Mouse (Mus musculus) bone marrow macrophage, adult 2 months (primary cell): ENCODE data around the gene Adamtsl1. TPM values are rescaled to one million over a fixed set of nuclear protein-coding genes. Genes with fewer than 3 reads are reported as not detected.

Experiments used
- H3K27ac ChIP-seq: 2 replicates; pipeline ENCODE4 v1.5.1; 2012; ENCODE audit warnings: low read depth, low read length; ENCODE audit not compliant: insufficient read depth
- H3K4me1 ChIP-seq: 2 replicates; pipeline ENCODE4 v1.6.1; 2012; ENCODE audit warnings: low read length; ENCODE audit not compliant: control insufficient read depth, insufficient read depth
- H3K4me3 ChIP-seq: 2 replicates; pipeline ENCODE4 v1.5.1; 2012; ENCODE audit warnings: mild to moderate bottlenecking, low read length, moderate library complexity; ENCODE audit not compliant: insufficient read depth
- CTCF ChIP-seq: IDR thresholded peaks from 2 replicates; pipeline ENCODE4 v1.5.1; 2012; ENCODE audit warnings: low read depth, mild to moderate bottlenecking, low read length, moderate library complexity
- POLR2A ChIP-seq: IDR thresholded peaks from 2 replicates; pipeline ENCODE4 v1.6.1; 2012; ENCODE audit warnings: mild to moderate bottlenecking, low read depth, low read length, borderline replicate concordance
- polyA plus RNA-seq: library from polyadenylated mRNA; stranded (reverse); fragments of >200 nt; gene quantifications from 2 replicates; pipeline ENCODE4 v1.2.4, GENCODE M21; 2012; ENCODE audit not compliant: missing spikeins, insufficient read depth, insufficient read length

Adamtsl1 gene
- polyA plus RNA-seq, 1 experiment, result not detected

DNA sequence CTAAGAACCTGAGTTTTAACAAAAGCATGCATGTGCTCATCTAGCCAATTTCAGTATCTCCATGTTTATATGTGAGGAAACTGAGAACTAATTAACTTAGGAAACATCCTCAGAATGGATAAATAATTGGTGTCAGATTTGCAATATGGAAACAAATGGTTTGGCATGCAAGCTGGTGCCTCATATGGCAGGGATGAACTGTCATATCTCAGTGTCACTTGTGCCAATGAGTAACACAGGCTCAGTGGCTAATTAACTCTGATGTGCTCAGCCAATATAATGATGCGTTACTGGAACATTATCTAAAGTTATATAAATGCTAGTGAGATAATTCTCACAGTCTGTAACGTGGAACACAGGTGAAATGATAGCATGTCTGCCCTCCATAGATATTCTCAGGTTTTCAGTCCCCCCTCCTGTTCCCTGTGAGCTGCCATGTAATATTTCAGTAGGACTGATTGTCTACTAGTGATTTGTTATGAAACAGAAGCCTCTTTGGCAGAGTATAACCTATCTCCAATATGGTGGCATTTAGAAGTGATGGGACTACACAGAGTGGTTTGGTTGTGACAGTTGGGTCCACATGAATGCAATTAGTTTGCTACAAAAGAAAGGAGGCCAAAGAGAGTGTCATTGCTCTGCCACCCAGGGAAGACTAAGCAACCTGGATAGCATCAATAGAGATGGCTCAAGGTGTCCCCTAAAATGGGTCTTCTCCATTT, 376.1 kb downstream of the Adamtsl1 start:
- Histone ChIP-seq H3K27ac (no peak overlapping the region), H3K4me3 (no peak overlapping the region), H3K4me1 (no peaks in the 10 kb centered on the region)
- no peak for TF ChIP-seq POLR2A
- no peak for TF ChIP-seq CTCF

DNA sequence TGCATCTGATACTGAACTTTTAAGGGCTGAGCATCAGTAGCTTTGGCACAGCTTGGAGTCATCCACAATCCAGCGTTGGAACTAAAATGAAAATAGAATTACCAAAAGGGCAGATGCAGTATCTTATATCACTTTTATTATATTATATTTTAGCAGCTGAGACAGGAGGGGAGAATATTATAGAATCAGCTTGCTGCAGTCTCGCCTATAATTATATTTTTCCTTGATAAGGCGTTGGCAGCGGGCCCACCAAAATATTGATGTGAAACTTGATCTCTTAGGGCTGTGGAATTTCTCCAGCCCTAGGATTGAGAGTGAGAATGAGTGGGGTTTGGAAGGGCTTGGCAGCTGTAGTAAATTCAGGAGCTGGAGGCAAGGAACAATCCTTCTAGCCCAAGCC, 387.3 kb downstream of the Adamtsl1 start:
- TF ChIP-seq POLR2A, result no peak
- no peak for TF ChIP-seq CTCF
- Histone ChIP-seq H3K27ac (no peak overlapping the region), H3K4me3 (no peak overlapping the region), H3K4me1 (no peaks in the 10 kb centered on the region)

DNA sequence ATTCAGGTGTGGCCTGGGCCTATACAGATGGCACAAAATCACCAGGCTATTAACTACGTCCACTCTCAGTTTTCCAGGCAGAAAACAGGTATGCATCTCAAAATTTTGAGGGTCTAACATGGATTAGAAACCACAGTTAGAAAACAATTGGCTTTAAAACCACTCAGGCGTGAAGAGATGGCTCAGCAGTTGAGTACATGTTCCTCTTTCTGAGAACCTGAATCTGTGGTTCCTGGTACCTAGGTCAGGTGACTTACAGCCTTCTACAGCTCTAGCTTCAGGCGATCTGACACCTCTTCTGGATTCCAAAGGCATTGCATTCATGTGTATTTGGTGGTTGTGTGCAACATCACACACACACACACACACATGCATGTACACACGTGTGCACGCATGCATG, 390.2 kb downstream of the Adamtsl1 start:
- TF ChIP-seq POLR2A, result no peak
- TF ChIP-seq CTCF, result no peak
- H3K4me3 ChIP-seq, result no peak overlapping the region
- no peak overlapping the region for H3K27ac ChIP-seq
- H3K4me1 ChIP-seq, result no peaks in the 10 kb centered on the region

DNA sequence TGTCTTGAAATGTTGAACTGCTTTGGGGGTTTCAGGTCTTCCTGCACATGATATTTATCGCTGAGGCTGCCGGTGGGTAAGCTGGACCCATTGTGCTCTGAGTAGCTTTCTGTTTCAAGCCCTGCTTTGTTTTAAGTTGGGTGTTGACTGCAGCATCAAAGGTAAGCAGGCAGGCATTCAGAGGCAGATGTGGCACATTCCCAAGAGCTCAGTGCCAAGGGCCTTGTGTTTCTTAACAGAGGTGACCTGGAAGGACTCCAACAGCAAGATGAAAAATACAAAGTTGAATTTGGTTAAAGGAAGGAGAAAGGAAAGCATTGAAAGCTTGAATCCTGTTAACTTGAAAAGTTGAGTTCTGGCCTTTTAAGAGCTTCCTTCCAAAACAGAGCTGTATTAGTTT, 402.1 kb downstream of the Adamtsl1 start:
- H3K4me1 ChIP-seq, result no peaks in the 10 kb centered on the region
- TF ChIP-seq POLR2A (no peak), CTCF (no peak)
- H3K4me3 ChIP-seq, result no peak overlapping the region
- no peak overlapping the region for H3K27ac ChIP-seq

DNA sequence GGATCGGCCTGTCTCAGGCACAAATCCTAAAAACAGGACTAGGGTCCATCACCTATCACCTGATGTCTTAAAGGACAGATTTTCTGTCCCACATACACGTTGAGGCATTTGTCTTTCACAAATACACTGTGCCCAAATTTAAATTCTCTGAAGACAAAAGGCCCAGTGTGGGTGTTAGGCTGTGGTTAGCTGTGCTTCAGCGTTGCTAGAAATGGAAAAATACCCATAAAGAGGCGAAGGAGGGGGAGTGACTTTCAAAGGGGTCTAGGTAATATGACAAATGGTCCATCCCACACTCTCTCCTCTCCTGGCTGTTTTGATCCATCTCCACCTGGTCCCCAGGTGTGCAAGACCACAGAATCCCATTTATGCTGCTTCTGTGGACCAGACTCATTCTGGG, 404.4 kb downstream of the Adamtsl1 start:
- H3K4me3 ChIP-seq, result no peak overlapping the region
- no peak overlapping the region for H3K27ac ChIP-seq
- no peaks in the 10 kb centered on the region for H3K4me1 ChIP-seq
- TF ChIP-seq POLR2A, result no peak
- TF ChIP-seq CTCF, result no peak

DNA sequence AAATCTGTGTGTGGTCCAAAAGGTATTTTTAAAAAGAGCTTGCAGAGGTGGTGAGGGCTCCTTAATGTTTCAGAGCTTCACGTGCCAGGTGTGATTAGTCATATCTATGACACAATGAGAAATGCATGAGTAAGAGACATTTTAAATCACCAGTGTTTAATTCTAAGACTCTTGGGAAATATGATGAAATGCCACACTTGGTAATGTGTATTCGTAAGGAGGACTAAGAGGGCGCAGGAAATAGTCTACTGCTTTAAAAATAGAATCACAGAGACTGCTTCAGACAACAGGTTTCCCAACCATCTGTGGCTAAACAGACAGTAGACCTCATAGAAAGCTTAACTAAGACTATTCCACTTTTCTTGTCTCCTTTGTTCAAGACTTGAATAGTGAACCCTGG, 406.5 kb downstream of the Adamtsl1 start:
- no peak for TF ChIP-seq CTCF
- no peak for TF ChIP-seq POLR2A
- H3K27ac ChIP-seq, result no peak overlapping the region
- H3K4me3 ChIP-seq, result no peak overlapping the region

DNA sequence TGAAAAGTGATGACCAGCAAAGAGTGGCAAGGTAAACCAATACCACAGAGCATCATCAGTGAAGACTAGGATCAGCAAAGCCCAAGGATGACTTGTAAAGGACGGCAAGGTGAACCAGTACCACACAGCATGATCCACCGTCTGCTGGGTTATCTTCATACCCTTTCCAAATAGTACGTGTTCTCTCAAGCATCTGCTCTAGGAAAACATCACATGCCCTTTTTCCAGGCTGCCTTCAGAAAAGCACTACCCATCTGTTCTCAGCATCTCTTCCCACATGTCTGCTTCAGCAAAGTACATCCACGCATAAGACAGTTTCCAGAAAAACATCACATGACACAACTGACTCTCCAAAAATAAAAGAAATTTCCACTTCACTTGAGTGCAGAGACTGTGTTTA, 408.8 kb downstream of the Adamtsl1 start:
- Histone ChIP-seq H3K4me1 (no peaks in the 10 kb centered on the region), H3K27ac (no peak overlapping the region), H3K4me3 (no peak overlapping the region)
- TF ChIP-seq CTCF, result no peak
- TF ChIP-seq POLR2A, result no peak

More for the DNA sequence above, 406.5 kb downstream of the Adamtsl1 start:
- no peaks in the 10 kb centered on the region for H3K4me1 ChIP-seq

DNA sequence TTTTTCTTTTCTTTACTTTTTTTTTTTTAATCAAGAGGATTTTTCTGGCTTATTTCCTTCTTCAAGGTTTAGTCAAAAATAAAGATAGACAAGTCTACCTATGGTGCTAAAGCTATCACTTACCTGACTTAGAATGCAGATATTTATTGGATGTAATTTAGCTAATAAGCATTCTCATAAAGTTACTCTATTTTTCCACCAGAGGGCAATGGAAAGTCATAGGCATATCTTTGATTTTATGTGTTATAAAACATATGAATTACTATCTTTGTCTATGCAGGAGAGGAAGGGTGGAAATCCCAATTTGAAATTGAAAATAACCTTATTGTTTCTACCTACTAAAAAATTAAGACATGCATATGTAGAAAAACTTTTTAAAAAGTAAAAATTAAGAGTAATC, 418.2 kb downstream of the Adamtsl1 start:
- TF ChIP-seq POLR2A (no peak), CTCF (no peak)
- Histone ChIP-seq H3K4me1 (no peaks in the 10 kb centered on the region), H3K27ac (no peak overlapping the region), H3K4me3 (no peak overlapping the region)

DNA sequence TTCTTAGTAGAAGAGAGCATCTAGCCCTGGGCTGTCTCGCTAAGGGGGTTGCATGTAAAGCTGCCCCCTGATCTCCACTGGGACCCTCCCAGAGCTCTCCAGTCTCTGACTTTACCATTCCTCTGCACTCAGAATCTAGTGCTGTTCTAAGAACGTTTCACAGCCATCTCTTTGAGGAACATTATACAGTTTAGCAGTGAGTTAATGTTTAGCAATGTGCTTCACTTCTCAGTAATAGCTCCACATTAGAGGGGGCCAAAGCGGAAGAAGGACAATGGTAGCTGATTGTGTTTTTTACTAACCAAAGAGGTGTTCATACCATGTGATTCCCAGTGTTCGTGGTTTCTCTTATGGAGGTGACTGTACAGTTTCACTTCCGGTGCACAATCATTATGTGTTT, 425.5 kb downstream of the Adamtsl1 start:
- no peak for TF ChIP-seq POLR2A
- no peak for TF ChIP-seq CTCF
- H3K4me1 ChIP-seq, result no peaks in the 10 kb centered on the region
- H3K4me3 ChIP-seq, result no peak overlapping the region
- no peak overlapping the region for H3K27ac ChIP-seq

DNA sequence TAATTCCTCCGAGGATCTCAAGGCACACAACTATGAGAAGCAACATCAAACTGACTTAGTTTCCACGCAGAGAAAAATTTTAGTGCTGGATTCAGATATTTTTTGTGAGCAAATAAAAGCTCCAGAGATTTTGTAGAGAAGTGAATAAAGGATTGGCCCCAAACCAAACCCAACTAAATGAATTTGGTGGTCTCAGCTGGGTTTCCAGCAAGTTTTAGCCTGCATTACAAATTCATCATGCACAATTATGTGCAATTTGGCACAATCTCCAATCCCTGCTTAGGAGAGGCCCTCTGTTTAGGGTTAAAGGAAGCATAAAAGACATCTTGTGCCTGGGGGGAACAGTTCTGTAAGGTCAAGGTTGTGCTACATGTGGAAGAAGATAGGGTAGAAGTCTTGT, 427.9 kb downstream of the Adamtsl1 start:
- TF ChIP-seq CTCF, result no peak
- no peak for TF ChIP-seq POLR2A
- no peak overlapping the region for H3K4me3 ChIP-seq
- H3K4me1 ChIP-seq, result no peaks in the 10 kb centered on the region
- H3K27ac ChIP-seq, result no peak overlapping the region
